Mouse (Mus musculus) brain, embryonic 14.5 days (tissue): ENCODE data around the gene Snai3.

Source experiments
- CTCF ChIP-seq: fragments of 200-500 bp; IDR thresholded peaks from 2 replicates; pipeline ENCODE4 v1.5.1; 2012; ENCODE audit warnings: inconsistent platforms, mild to moderate bottlenecking, moderate library complexity, borderline replicate concordance; ENCODE audit not compliant: insufficient read depth, insufficient read length; ENCODE audit errors: extremely low read depth
- POLR2A ChIP-seq: fragments of 200-500 bp; IDR thresholded peaks from 2 replicates; pipeline ENCODE4 v1.6.1; 2012; ENCODE audit warnings: mild to moderate bottlenecking, inconsistent platforms, borderline replicate concordance; ENCODE audit not compliant: poor library complexity, insufficient read depth, insufficient read length, severe bottlenecking; ENCODE audit errors: extremely low read depth

DNA sequence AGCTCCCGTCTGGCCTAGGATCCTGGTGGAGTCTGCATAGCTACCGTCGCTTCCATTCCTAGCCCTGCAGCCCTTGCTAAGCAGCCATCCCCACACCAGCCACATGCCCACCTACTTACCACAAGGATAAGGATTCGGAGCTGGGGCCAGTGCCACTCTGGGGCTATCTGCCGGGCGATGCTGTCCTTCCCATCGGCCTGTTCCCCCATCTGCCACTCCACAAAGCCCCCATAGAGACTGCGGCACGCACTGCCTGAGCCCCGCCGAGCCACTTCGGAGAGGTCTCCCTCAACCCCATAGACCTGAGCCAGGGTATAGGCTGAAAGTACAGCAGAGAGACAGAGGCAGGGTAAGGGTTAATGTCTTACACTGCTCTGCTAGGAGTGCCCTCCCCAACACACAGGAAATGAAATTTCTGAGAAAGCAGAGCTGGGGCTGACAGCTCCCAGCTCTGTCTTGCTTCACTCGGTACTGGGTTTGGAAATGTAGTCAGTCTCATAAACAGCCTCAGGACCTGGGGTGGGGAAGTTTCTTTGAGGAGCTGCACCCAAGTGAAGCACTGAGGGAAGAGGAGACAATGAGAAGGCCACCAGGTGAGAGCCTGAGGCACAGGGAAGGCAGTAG lies 22.7 kb downstream of the Snai3 start:
- TF ChIP-seq CTCF (no peak), POLR2A (no peak)
